Mouse (Mus musculus) forebrain, embryonic 15.5 days (tissue): Measurements from ENCODE around the gene Cyp4a32. TPM values are rescaled to one million over a fixed set of nuclear protein-coding genes. Genes with fewer than 3 reads are reported as not detected.

ENCODE experiments used
- ATAC-seq: fragments of 200-750 bp; cut with Nextera tagmentation; replicated peaks from 2 replicates; pipeline ENCODE4 v1.8.0; 2017; ENCODE audit warnings: mild to moderate bottlenecking, moderate TSS enrichment, moderate library complexity
- H3K27ac ChIP-seq: fragments of 300-500 bp; sonication (generic); replicated peaks from 2 replicates; pipeline ENCODE4 v1.5.1; 2015; ENCODE audit warnings: mild to moderate bottlenecking, inconsistent platforms
- H3K27me3 ChIP-seq: fragments of 300-500 bp; sonication (generic); 2 replicates; pipeline ENCODE4 v1.6.1; 2015; ENCODE audit warnings: inconsistent platforms
- H3K36me3 ChIP-seq: fragments of 300-500 bp; sonication (generic); 2 replicates; pipeline ENCODE4 v1.6.1; 2015; ENCODE audit warnings: mild to moderate bottlenecking, inconsistent platforms
- H3K4me1 ChIP-seq: fragments of 300-500 bp; sonication (generic); 2 replicates; pipeline ENCODE4 v1.6.1; 2015; ENCODE audit warnings: inconsistent platforms
- H3K4me2 ChIP-seq: fragments of 300-500 bp; sonication (generic); replicated peaks from 2 replicates; pipeline ENCODE4 v1.6.1; 2015; ENCODE audit warnings: mild to moderate bottlenecking, inconsistent platforms
- H3K4me3 ChIP-seq: fragments of 300-500 bp; sonication (generic); 2 replicates; pipeline ENCODE4 v1.5.1; 2015; ENCODE audit warnings: mild to moderate bottlenecking, inconsistent platforms
- H3K9ac ChIP-seq: fragments of 300-500 bp; sonication (generic); replicated peaks from 2 replicates; pipeline ENCODE4 v1.6.1; 2015; ENCODE audit warnings: mild to moderate bottlenecking, inconsistent platforms
- H3K9me3 ChIP-seq: fragments of 300-500 bp; sonication (generic); 2 replicates; pipeline ENCODE4 v1.6.1; 2016; ENCODE audit warnings: inconsistent platforms
- polyA plus RNA-seq: library from polyadenylated mRNA; unstranded; fragments of >200 nt; fragmentation: Nextera tagmentation; extraction: Ambion mirVana; gene quantifications from 2 replicates; pipeline ENCODE4 v1.2.1, GENCODE M21; 2015

Cyp4a32 gene
- polyA plus RNA-seq, 1 experiment from 2014 or later, result not detected

DNA sequence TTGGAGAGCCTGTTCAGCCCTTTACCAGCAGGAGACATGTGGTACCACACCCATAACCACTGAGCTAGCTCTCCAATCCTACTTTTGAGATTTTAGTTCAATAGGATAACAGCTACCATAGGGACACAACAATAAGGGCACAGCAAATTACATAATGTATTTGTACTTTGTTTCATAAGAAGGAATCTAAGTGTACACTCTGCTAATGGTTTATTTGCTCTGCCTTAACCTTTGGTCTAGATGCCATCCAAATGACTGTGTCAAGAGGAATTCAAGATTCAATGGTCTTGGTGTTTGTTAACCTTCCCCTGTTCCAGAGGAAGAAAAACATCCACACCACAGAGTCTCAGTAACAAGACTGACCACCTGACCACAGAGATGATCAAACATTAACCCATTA, 58.4 kb downstream of the Cyp4a32 start:
- Histone ChIP-seq H3K36me3 (no peaks in the 10 kb centered on the region), H3K4me2 (no peak overlapping the region), H3K9ac (no peak overlapping the region), H3K9me3 (no peaks in the 10 kb centered on the region), H3K4me3 (no peak overlapping the region), H3K27ac (no peak overlapping the region), H3K27me3 (no peaks in the 10 kb centered on the region), H3K4me1 (peaks cover 9% of the 10 kb centered on the region)
- no peak for ATAC-seq

Other genes starting within 250 kb of the Cyp4a32 start
- not detected in 2 replicates for gene Cyp4a12b, start 189.3 kb upstream of the Cyp4a32 start, polyA plus RNA-seq
- gene Cyp4a30b, start 148.4 kb upstream of the Cyp4a32 start, polyA plus RNA-seq, result not detected in 2 replicates
- gene Cyp4a14, start 104.8 kb upstream of the Cyp4a32 start, polyA plus RNA-seq, result not detected in 2 replicates
- gene Cyp4a10, start 82.7 kb upstream of the Cyp4a32 start, polyA plus RNA-seq, result not detected in 2 replicates
- not detected in 2 replicates for gene Cyp4a31, start 37.3 kb upstream of the Cyp4a32 start, polyA plus RNA-seq
- gene Cyp4b1, start 46.8 kb downstream of the Cyp4a32 start, polyA plus RNA-seq, result 0.42 and 0.47 TPM in 2 replicates
- 19.6 and 20.2 TPM in 2 replicates for gene Efcab14, start 136.8 kb downstream of the Cyp4a32 start, polyA plus RNA-seq
- 0.59 TPM in 1 of 2 replicates, not detected in the other for gene Tex38, start 180.0 kb downstream of the Cyp4a32 start, polyA plus RNA-seq
- gene Atpaf1, start 183.8 kb downstream of the Cyp4a32 start, polyA plus RNA-seq, result 34.6 and 37.5 TPM in 2 replicates
- gene Mob3c, start 227.1 kb downstream of the Cyp4a32 start, polyA plus RNA-seq, result 5.2 and 5.9 TPM in 2 replicates
- gene Mknk1, start 238.2 kb downstream of the Cyp4a32 start, polyA plus RNA-seq, result 22.1 and 24.8 TPM in 2 replicates